Mouse (Mus musculus) layer of hippocampus, postnatal 14 days (tissue): ENCODE data around the gene Ccdc120. TPM values are rescaled to one million over a fixed set of nuclear protein-coding genes. Genes with fewer than 3 reads are reported as not detected.

Experiments
- DNase-seq, 2 experiments: peaks; one replicate each; pipeline ENCODE4 v3.0.0; 2021 to 2022; ENCODE audit warnings: low spot score in 2 of 2, mixed read lengths in 1 of 2
- long read RNA-seq, 2 experiments: library from polyadenylated mRNA; stranded (forward); transcript quantifications; one replicate each; pipeline ENCODE4 v2.0.0; 2021
- total RNA-seq, 2 experiments: library from RNA; stranded (reverse); gene quantifications; 2 replicates each; pipeline ENCODE4 v1.2.3; 2021

Gene Ccdc120
- total RNA-seq, result 10 to 100 TPM; 15.5 to 19.6 TPM
- long read RNA-seq, experiment 1, partial matches to known transcripts, result 0 of 3 reads
- long read RNA-seq, experiment 1, other reads (novel, unspliced or antisense), result 3 of 3 reads
- long read RNA-seq, experiment 2, partial matches to known transcripts, result 0 of 3 reads
- long read RNA-seq, experiment 2, other reads (novel, unspliced or antisense), result 2 of 3 reads

DNA sequence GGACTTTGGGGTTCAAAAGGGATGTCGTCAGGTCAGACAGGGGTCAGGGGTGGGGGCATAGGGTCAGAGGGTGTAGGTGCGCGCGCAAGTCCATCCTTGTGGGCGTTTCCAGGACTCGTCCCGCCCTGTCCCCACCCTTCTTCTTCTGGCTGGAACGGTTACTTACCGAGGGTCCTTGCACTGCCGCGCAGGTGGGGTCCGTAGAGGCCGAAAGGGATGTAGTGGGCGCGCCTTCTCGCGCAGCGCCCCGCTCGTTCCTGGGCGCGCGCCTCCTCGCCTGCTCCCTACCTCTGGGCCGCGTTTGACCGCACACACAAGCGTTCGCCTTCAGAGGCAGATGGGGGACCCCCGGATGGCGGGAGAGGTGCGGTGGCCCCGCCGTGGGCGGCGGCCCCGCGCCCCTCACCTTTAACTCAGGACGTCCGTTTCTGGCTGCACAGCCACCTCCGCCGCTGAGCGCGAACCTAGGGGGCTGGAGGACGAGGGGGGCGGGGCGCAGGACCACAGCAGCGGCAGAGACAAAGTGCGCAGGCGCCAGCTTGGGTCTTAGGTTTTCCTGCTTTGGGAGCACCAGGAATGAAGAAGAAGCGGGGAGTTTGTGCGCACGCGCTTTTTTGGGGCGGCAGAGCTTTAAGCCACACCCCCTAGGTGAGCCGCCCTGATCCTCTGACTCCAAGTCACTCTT, at the start of gene Ccdc120:
Ccdc120 (minus strand) TSS at position 474 of the 685 bp plus-strand sequence.
- peak; percentile 42 to 75 for DNase-seq

DNA sequence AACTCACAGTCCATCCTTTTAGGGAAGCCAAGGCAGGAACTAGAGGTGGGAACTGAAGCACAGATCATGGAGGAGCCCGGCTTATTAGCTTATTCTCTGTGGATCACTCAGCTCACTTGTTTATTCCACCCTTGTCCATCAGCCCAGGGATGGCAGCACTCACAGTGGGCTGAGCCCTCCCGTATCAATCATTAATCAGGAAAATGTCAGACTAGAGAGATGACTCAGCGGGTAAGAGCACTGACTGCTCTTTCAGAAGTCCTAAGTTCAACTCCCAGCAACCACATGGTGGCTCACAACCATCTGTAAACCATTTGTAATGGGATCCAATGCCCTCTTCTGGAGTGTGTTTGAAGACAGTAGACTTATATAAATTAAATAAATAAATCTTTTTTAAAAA, 46.6 kb upstream of the Ccdc120 start:
- no peak for DNase-seq

DNA sequence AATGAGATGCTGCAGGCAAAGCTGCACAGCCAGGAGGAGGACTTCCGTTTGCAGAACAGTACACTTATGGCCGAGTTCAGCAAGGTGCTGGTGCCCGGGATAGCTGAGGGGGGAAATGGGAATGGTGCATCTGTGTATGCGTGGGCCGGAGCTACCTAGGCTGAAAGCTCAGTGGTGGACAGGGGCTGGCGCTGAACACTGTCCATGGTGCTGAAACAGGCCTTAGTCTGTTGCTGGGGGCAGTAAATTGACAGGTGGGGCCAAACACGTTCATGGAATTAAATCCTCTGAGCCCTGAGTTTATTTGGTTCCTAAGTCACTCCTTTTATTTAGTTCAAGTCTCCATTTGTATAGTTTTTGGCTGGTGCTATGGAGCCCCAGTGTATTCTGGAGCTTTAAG, 44.3 kb upstream of the Ccdc120 start:
- DNase-seq, result no peak

DNA sequence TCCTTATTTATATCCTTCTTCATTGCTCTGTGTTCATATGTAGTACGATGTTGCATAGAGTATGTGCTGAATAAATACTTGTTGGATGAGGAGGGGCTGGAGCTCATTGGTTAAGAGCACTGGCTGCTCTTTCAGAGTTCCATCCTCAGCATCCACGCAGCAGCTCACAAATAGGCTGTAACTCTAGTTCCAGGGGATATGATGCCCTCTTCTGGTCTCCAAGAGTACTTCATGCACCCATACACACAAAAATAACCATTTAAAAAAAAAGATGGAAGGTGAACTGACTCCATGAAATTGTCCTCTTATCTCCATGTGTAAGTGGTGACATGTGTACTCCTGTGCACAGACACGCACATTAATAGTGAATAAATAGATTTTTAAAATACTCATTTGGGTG, 42.7 kb upstream of the Ccdc120 start:
- no peak for DNase-seq

DNA sequence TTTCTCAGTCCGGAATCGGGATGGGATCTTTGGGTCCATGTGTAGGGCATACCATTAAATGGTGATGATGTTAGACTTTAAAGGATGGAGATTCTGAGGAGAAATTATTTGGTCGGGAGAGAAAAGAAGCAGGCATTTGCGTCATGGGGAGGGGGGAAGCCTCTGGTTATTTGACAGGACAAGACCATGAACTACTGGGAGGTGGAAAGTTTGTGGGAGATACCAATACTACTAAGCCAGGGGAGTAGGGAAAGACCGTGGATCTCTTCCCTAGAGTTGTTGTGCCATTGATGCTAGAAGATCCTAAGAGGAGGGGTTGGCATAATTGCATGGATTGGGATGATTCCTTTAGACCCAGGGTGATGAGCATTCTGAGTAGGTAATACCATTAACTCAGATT, 39.6 kb upstream of the Ccdc120 start:
- DNase-seq, result peak in 1 of 2 experiments; percentile 15

DNA sequence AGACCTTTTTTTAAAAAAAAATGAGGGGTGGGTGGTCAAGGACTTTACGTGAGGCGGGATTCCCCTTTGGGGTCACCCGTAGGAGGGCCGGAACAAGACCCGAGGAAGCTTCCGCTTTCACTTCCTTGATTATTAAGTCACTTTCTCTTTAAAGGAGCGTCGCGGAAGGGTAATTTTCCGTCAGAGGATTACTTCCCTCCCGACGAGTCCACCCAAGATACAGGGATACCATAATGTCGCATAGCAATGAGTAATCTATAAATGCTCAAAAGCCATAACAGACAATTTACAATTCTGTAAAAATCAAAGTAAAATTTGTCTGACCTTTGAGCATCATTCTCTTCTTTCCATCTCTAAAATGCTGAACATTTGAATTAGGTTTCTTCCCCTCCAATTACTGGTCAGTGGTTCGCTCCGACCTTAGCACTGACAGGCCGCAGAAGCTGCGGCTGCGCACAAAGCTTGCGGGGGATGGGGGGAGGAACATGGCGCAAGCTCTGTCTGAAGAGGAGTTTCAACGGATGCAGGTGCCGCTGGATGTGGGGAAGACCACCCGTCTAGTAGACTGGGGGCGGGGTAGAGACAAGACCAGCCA, 38.9 kb upstream of the Ccdc120 start, which contains the start of gene Gripap1:
Gripap1 (plus strand) TSS at position 224 of the 595 bp plus-strand sequence.
- peak; percentile 48 to 77 for DNase-seq

DNA sequence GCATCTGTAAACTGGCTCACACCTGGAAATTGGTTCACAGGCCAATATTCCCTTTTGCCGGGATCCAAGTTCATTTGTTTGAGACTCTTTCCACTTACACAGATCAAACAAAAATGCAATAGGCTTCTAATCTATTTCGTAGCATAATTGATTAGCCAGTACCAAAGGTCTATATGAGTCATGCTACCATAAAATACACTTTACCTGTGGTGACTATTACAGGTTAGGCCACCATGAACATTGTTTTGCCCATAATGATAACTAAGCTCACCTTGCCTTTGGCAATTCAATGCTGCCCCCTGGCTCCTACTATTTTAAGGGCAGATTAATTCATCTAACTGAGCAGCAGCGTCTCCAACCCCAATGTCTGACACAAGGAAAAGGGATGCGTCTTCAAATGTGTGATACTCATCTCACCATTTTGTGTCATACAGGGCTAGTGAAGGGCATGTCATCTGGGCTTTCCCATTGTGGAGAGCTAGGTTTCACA, 31.9 kb upstream of the Ccdc120 start:
- DNase-seq, result no peak

DNA sequence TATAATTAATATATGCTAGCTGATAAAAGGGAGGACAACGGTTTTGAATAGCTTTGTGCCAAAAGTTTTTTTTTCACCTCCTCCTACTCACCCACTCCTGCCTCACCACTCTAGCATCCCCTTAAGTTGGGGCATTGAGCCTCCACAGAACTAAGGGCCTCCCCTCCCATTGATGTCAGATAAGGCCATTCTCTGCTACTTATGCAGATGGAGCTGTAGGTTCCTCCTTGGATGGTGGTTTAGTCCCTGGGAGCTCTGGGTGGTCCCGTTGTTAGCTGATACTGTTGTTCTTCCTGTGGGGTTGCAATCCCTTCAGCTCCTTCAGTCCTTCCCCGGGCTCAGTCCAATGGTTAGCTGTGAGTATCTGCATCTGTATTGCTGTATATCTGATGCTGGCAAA, 28.6 kb upstream of the Ccdc120 start:
- no peak for DNase-seq

DNA sequence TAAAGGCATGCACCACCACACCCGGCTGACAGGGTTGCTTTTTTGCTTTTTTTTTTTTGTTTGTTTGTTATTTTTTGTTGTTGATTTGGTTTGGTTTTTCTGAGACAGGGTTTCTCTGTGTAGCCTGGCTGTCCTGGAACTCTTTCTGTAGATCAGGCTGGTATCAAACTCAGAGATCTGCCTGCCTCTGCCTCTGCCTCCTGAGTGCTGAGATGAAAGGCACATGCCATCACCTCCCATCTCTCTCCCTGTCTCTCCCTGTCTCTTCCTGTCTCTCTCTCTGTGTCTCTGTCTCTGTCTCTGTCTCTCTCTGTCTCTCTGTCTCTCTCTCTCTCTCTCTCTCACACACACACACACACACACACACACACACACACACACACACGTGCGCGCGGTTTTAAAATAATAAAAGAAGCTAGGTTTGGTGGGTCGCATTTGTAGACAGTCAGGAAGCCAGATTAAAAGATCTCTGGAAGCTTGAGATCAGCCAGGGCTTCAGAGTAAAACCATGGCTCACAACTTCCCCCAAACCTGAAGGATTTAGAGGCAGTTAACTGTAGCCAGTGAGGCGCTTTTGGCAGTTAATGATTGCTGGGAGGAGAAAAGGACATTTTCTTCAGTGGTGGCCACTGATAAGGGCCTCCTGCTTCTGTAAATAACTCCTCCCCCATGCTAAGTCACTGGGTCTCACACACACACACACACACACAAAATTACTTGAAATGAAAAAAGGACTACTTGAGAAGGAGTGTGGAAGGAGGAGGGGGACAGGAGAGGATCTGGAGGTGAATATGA, 27.9 kb upstream of the Ccdc120 start:
- DNase-seq, result no peak

DNA sequence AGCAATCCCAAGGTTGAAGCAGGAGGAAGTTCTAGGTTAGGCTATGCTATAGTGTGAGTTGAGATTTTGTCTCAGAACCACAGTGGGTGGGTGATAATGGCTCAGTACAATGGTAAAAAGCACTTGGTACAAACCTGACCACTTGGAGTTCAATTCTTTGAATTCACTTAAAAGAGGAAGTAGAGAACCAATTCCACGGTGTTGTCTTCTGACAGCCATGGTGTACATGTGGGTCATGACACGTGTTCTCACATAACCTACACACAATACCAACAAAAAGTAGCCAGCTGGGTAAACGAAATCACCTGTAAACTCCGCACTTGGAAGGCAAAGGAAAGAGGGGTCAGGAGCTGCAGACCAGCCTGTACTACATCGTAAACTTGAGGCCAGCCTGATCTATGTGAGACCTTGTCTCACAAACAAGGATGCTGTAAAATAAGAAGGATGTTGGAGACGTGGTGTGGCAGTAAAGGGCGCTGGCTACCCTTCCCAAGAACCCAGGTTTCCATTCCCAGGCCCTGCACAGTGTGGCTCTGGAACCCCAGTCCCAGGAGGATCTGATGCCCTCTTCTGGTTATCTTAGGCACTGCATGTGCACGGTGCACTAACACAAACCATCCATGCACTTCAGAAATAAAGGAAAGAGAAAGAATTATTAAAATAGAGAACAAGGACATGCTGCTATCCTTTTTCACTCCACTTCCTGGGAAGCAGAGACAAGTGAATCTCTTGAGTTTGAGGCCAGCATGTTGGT, 25.8 kb upstream of the Ccdc120 start:
- DNase-seq, result peak in 1 of 2 experiments; percentile 36

DNA sequence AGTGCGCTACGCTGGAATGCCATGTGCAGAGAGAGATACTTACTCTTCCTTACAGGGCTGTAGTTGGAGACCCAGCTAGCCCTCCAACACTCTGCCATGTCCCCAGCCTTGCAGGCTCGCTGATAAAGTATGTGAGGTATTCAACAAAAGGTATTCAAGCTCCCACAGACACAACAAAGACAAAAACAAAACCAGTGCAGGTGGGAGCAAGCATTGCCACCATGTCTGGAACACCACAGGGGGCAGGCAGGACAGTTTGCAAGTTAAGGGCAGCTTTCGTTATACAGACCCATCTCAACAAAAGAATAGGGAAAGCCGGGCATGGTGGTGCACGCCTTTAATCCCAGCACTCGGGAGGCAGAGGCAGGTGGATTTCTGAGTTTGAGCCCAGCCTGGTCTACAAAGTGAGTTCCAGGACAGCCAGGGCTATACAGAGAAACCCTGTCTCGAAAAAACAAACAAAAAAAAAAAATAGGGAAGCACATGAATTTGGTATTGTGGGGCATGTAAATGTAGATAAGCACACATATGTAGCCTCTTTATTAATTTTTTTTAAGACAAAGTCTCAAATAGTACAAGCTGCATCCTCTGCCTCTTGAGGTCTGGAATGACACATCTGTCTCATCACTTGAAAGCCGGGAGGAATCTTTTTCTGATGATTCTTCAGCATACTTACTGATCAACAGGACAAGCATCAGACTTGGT, 24.9 kb upstream of the Ccdc120 start:
- DNase-seq, result no peak

DNA sequence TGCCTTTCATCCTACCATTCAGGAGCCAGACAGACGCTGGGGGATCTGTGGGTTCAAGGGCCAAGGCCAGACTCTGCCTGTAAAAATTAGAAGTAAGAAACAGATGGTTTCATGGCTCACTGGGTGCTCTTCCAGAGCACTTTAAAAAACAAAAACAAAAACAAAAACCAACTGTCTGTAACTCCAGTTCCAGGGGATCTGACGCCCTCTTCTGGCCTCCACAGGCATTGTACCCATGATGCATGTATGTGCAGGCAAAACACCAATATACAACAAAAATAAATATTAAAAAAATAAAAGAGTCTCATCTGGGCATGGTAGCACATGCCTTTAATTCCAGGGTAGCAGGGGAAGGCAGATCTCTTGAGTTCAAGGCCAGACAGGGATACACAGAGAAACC, 22.1 kb upstream of the Ccdc120 start:
- no peak for DNase-seq

DNA sequence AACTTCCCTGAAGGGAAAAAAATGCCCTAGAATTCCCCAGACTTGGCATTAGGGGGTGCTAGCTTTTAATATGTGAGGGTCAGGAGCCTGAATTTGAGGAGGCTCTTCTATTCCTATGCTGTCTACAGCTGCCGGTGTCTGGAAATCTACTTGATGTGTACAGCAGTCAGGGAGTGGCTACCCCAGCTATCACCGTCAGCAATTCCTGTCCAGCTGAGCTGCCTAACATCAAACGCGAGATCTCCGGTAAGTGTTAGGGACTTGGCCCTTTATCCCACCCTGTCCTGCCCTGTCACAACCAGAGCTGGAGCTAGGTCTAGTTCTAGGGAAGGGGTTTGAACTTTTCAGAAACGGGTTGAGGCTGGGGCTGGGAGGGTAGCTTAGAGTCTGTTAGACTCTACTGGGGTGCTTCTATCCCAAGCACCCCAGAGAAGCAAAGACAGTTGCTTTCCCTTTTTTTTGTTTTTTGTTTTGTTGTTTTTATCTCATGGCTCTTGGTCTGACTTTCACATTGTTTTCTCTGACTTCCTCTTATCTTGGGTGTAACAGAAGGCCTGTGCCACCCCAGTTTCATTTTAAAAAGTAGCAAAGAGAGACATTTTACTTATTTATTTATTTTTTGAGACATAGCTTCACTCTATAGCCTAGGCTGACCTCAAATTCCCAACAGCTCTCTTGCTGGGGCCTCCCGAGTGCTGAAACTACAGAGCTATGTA, 18.8 kb upstream of the Ccdc120 start:
- no peak for DNase-seq

DNA sequence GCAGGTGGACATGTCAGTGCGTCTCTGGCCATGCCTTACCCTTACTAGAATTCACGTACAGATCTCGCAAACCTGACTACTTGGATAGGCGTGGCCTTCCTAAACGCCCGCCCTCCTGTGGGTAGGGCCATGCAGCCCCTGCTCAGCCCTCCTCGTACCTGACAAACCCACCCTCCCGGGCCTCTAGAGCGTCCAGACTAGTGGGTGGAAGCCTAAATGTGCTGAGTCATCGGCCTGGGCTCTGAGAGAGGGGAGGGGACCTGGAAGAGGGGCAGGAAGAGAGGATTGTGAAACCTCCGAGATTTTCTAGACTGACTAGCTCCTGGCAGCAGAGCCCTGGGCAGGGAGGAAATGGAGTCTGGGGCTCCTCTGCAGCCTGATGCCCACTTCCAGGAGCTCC, 15.1 kb upstream of the Ccdc120 start:
- DNase-seq, result no peak

DNA sequence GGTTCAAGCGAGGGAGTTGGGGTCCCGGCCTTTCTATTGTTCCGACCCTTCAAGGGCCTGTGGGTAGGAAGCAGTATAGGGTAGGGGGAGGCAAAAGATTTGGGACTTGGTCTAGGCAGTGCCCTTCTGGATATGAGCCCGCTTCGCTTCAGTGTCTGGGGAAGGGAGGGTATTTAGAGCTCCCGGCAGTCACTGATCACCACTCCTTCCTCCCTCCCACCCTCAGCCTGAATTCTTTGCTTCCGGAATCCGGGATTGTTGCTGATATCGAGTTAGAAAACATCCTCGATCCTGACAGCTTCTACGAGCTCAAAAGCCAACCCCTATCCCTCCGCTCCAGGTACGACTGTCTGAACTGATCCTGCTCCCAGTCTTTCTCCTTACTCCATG, 14.6 kb upstream of the Ccdc120 start:
- no peak for DNase-seq

DNA sequence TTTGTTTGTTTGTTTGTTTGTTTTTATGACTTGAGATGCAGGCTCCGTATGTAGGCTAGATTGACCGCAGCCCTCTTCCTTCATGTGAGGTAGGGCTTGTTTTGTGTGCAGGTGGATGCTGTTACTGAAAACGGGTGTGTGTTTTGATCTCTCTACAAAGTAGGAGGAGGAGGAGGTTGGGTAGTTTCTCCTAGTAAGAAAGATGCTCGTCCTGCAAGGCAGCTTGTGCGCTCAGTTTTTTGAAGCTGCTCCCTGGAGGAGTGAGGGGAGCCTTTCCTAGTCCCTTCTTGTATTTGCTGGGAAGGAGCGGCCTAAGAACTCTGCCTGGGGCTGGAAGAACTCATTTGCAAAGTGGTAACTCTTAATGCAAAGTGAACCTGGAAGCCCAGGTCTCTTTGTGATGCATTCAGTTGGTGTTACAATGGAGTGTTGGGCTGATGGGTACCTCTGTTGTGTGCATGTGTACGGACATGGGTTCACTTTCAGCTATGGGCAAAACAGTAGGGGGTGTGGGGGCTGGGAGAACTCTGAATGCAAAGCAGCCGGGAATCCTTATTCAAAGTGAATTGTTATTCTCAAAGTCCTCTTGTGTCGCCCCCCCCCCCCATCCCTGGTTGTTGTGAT, 14.1 kb upstream of the Ccdc120 start:
- no peak for DNase-seq

DNA sequence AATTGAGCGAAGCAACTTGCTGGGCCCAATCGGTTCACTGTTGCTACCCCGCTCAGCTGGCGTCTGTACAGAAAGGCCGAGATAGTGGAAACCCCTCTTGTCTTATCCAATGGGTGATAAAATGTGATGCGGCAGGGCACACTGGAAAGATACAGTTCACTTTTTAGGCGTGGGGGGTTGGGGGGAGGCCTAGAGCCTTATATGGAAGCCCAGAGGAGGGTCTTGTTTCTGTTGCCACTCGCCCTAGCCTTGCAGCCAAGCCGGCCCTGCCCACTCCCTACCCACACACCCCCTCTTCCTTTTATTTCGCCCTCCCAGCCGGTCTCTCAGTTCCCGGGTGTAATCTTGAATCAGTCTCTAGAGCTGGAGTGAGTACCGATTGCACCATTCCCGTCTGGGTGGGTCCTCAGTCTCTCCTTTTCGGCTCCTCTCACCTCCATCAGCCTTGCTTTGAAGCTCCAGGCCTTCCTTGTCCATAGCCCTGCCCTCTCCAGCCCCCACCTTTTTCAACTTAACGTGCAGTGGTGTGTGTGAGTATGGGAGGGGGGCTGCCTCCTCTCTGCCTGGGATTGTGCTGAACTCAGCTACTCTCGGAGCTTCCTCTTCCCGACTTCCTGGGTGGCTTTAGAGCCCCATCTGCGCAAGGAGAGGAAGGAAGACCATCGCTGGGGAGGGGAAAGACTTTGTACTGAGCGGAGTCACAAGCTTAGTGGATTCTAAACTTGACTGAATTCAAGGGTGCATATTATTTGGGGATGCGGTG, 13.1 kb upstream of the Ccdc120 start:
- DNase-seq, result no peak

DNA sequence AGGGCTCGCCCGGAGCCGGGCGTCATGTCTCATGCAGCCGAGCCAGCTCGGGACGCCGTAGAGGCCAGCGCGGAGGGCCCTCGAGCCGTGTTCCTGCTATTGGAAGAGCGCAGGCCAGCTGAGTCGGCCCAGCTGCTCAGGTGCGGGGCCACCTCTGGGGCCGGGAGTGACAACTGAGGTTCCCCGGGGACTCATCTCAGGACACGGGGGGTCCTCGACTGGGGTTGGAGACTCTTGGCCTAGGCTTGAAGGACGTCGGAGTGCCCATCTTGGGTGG, 12.2 kb upstream of the Ccdc120 start:
- no peak for DNase-seq
